Mouse (Mus musculus) left cerebral cortex, postnatal 25 days (tissue): ENCODE measurements at regions not wholly inside any gene's neighbourhood (a gene's known extent, or its start where the extent isn't known, plus 50 kb on each side); places are given as distances from the start of the nearest gene placed in this dataset.
A peak's percentile ranks its signal among the peaks of the same experiment; 100 is the strongest.

Experiments used
- DNase-seq, 2 experiments: peaks; one replicate each; pipeline ENCODE4 v3.0.0; 2022; ENCODE audit warnings: low spot score in 2 of 2, mixed read lengths in 1 of 2
- intact Hi-C: fragments of 180-260 bp; cut with DNase I; formaldehyde crosslinking; loops from one replicate; pipeline ENCODE4 v1.15.1; 2025

- DNase-seq = no peak
- intact Hi-C loops = no loop called here
Observed at GRCm38 (mm10) chr14:76809411-76809810, 227.2 kb upstream of the Ccdc122 start.

DNA sequence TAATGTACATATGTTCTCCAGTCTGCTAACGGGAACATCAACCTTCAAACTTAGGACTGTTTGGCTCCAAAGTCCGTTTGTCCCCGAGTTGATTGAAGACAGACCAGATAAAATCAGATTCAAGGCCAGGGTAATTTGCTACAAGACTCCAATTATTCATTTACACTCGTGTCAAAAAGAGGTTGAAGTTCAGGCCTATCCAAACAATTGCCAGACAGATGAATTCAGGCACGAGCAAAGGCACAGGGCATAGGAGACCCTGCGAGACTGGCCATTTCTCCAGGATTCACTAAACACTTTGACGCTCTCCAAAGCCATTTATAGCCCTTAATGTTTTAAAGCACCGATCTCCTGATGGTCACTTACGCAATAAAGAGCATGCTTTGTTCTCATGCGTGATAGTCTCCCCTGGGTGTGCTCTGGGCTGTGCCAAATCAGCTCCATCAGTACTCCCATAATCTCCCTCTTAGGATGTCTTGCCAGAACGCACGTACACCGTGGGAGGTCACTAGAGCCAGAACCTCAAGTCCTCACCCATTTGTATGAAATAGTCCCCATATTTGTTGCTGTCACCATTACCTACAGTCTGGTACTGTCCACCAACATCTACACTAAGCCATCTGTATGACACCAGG, 231.3 kb upstream of the Ccdc122 start:
- intact Hi-C loops = no loop called here
- no peak for DNase-seq

DNA sequence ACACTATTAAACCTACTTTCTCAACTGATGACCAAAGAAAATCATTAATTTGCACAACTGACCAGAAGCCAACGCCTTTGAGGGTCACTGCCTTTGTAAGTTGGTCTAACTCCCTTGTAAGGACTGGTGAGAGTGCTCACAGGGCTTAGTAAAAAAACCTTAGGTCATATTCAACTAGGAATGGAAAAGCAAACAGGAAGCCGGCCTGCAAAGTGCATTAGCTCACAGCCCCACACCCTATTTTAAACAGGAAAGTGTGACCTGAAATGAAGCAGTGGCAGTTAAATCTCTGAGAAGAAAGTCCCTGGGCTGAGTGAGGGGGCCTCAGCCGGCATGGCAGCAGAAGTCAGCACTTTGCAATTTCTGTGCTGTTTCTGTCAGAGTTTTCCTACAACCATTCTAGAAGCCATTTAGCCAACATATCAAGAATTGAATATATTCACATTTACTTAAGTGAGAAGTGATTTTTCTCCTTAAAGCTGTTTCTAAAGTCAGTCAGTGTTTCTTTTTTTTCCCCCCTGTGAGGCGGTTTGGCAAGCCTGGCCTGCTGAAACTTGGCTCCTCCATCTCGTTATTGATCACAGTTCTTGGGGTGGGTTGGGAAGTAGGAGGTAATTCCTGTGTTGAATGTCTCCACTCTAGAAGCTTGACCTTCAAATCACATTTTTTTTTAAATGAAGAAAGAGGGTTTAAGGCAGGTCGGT, 232.0 kb upstream of the Ccdc122 start:
- intact Hi-C loops = no loop called here
- no peak for DNase-seq

GRCm38 (mm10) chr14:76800181-76800580, 236.4 kb upstream of the Ccdc122 start:
- DNase-seq = no peak
- intact Hi-C loops = no loop called here

- DNase-seq = no peak
- intact Hi-C loops = no loop called here
Observed at GRCm38 (mm10) chr14:76799741-76800140, 236.8 kb upstream of the Ccdc122 start.

DNA sequence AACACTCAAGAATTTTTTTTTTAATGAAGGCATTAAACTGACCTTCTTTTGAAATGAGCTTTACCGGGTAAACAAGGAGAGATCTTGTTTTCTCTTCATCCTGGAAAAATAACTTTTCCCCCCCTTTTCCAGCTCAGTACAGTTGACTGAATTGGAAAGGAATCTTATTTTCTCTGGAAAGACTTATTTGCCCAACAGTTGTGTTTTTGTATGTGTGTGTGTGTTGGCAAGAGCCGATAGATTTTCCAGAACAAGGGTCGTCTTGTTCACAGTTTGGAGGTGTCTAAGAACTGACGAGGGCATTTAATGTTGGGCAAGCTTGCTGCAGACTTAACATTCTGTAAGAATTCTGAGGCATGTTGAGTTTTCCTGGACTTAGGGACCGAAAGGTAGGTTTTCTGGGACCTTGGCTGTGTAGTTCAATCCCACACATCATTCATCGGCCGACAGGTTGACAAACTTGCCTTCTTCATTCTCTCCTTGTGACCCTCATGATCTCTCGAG, 237.6 kb upstream of the Ccdc122 start:
- DNase-seq = no peak
- intact Hi-C loops = no loop called here

DNA sequence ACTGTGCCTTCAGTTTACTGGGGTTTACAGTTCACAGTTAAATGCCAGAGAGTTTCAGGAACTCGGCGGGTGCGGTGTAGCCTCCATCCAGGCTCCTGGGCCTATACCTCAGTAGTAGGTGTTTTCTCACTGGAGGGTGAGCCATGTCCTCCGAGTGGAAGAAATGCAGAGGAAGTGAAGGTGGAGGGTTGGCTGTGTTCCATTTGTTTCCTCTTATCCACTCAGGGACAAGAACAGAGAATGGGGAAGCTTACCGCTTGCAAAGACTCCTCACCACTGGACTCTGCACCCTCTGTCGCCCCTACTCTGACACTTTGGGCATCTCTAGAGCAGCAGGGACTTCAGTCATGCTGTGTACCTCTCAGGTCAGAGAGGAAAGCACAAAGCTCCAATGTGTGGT, 238.1 kb upstream of the Ccdc122 start:
- intact Hi-C loops = no loop called here

DNA sequence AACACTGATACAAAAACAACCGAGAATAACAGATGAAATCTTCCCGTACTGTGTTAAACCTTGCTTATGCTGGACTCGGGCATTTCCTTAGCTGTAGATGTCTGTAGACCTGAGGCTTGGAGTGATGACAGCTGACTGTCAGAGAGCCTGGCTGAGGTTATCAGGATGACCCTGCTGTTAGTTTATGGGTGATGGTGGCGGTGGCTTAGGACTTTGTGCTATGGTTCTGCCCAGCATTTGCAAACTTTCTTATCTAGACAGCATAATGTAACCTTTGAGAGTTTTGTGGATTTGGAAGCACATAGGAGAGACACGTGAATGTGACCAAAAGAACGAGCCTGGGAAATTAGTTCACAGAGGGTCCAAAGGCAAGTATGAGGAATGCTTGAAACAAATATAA, 239.1 kb upstream of the Ccdc122 start:
- DNase-seq = no peak
- intact Hi-C loops = no loop called here

More for the DNA sequence above, 238.1 kb upstream of the Ccdc122 start:
- DNase-seq = no peak

GRCm38 (mm10) chr14:76791811-76792571, 235.3 kb upstream of the Serp2 start:
- intact Hi-C loops = loop anchor here (2.0 kb wide), 1 partner anchor 13 kb away; no protein-coding TSS in a partner anchor
- DNase-seq = peak; percentile 66 to 91

DNA sequence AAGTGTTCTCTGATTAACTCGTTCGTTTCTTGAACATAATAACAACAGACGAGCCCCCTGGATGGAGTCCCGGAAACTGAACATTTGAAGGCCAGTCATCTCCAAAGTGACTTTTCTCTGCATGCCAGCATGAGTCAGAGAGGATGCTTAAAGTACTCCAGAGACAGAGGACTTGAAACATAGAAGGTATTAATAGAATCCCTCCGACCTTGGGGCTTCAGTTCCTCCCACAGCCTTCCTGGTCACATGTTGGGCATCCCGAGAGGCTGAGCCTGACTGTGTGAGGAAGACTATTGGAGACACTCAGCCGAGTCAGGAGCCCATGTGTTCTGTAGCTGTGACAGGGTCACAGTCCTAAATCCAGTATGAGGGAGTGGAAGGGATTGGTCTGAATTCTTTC, 232.7 kb upstream of the Serp2 start:
- DNase-seq = no peak
- intact Hi-C loops = no loop called here

GRCm38 (mm10) chr14:76787601-76788000, 230.9 kb upstream of the Serp2 start:
- no peak for DNase-seq
- intact Hi-C loops = no loop called here

DNA sequence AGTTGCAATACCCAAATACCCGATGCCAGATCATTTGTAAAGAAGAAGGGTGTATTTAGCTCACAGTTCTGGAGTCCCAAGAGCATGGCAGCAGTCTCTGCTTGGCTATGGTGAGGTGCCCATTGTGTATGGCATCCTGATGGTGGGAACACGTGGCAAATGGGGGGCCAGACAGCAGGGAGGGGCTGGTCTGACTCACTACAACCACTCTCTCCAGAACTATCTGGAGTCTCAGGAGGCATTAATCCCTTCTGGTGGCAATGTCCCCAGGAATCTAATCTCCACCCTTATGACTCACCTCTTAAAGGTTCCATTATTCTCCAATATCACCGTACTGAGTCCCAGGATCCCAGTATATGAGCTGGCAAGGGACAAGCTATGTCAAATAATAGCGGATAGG, 229.5 kb upstream of the Serp2 start:
- no peak for DNase-seq
- intact Hi-C loops = no loop called here

- intact Hi-C loops = no loop called here
- no peak for DNase-seq
Observed at GRCm38 (mm10) chr14:76781524-76781880, 224.8 kb upstream of the Serp2 start.

DNA sequence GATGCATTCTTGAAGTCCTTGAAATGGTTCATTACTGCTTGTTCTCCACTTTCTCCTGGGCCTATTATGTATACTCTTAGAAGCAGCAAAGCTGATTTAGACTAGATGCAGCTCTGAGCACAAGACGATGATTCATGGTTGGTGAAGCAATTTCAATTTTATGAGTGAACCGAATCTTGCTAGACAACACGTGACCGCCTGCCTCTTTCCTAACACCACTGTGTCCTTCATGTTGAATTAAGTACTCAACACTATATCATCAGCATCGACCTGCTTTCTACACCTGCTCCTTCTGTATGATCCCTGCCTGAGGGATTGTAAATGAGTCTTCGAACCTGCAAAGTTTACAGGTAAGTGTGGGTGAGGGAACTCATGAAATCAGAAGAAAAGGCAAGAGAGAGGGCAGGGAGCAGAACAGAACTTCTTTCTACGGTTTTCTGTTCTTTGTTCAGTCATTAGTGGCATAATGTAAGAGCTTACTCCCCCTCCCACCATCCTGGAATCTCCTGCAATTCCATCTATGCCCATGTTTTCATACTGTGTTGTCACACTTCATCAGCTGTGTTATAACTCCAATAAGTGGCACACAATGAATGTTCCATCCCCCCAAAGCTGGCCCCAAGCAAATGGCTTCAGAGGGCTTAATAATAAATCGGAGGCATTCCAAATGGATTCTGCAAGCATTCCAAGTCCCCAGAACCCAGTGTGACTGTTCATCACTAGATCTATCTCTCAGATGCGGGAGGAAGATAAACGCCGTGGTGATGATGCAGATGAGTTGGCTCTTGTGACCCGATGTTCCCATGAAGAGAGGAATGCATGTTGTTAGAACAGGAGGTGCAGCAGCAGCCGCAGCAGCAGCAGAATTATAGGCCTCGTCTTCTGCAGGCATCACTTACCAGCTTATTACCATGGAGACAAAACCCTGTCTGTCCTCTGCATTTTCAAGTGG, 224.2 kb upstream of the Serp2 start:
- DNase-seq = peak in 1 of 2 experiments; percentile 68
- intact Hi-C loops = no loop called here

GRCm38 (mm10) chr14:76778541-76779399, 222.1 kb upstream of the Serp2 start:
- intact Hi-C loops = loop anchor here (1.0 to 5.0 kb wide), 4 partner anchors 14 to 271 kb away; no protein-coding TSS in a partner anchor
- DNase-seq = peak; percentile 77 to 96

- intact Hi-C loops = loop anchor here (5.0 kb wide), 2 partner anchors 97 to 268 kb away; no protein-coding TSS in a partner anchor
- DNase-seq = no peak
Observed at GRCm38 (mm10) chr14:76775387-76775924, 218.8 kb upstream of the Serp2 start.

GRCm38 (mm10) chr14:76772781-76773438, 216.2 kb upstream of the Serp2 start:
- DNase-seq = no peak
- intact Hi-C loops = no loop called here

- peak in 1 of 2 experiments; percentile 68 for DNase-seq
- intact Hi-C loops = no loop called here
Observed at GRCm38 (mm10) chr14:76770106-76770505, 213.4 kb upstream of the Serp2 start.
